Mouse (Mus musculus) ES-CJ7 (cell line): Measurements from ENCODE around the gene Hspa8.
A peak's percentile ranks its signal among the peaks of the same experiment; 100 is the strongest.
"Not testable (repeated sequence)": the region's sequence is repeated elsewhere in the genome, so short reads cannot be mapped to it uniquely, and the experiment has no call there.

ENCODE experiments used
- DNase-seq: peaks from one replicate; pipeline ENCODE4 v3.0.0; 2011; ENCODE audit warnings: low read depth, low spot score

The Hspa8 gene

DNA sequence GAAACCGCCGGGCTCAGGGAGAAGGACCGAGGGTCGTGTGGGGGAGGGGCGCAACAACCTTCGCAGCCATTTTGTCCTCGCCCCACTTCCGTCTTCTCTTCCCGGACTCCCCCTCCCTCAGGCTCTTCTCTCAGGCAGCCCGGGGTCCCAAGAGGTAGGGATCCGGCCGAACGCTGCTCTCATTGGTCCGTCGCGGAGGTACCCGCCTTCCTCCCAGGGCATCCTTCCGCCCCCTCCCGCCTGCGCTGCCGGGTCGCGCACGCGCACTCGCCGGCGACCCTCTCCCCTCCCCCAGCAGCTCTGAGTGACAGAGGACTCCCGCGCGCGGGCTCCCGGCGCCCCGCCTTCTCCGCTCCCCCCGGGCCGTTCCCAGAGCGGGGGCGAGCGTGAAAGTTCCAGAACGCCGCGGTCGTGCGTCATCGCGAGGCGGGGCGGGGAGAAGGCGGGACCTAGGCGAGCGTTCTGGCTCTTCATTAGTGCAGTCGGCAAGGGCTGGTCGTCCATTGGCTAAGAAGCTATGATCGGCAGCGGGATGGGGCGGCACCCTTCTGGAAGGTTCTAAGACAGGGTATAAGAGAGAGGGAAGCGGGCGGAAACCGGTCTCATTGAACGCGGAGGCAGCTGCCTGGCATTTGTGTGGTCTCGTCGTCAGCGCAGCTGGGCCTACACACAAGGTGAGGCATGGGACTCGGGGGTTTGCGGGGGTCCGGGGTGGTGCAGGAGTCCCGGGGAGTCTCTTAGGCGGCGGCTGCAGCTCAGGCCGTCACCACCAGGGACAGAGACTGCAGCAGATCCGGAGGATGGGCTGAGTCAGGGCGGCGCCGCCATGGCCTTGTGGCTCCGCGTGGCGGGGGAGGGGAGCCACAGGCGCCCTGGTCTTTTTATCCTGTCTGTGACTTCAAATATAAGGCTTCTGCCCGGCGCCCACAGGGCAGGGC is at the start of gene Hspa8:
Hspa8 (plus strand) TSS at position 310 of the 938 bp plus-strand sequence.
- peak; percentile 99 for DNase-seq

DNA sequence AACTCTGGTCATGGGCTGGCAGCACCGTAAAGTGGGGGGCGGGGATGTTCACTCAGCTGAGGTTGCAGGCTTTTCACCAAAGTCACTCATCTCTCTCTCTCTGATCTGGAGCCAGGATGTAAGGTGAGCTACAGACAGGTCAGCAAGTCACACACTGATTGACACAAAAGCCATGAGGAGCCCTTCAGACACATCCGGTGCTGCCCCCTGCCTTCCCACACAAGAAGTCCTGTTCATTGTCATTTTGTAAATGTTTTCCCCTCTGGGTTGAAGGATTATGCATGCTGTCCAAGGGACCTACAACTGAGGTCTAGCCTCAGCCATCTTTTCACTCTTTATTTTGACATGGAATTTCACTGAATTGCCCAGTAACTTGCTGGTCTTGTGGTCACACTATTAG is 49.0 kb upstream of the Hspa8 start:
- DNase-seq = no peak

DNA sequence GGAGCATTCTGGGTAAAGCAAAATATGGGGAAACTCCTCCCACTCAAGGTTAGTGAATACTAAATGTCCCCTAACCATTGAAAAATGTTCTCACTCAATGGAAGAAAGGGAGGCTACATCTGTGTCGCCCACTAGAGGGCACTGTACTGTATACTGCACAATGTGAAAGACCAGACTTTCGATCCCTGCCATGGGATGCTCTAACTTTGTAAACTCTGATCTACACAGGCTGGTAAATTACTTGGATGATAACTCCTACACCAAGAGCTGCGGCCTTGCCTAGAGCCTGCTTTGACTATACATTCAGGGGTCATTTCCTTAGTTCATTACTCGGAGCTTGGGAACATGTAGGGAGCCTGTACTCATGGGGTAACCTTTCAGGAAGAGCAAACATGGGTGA is 44.4 kb upstream of the Hspa8 start:
- DNase-seq = peak; percentile 88

GRCm38 (mm10) chr9:40757105-40757626 is 43.6 kb upstream of the Hspa8 start:
- DNase-seq = peak; percentile 60

DNA sequence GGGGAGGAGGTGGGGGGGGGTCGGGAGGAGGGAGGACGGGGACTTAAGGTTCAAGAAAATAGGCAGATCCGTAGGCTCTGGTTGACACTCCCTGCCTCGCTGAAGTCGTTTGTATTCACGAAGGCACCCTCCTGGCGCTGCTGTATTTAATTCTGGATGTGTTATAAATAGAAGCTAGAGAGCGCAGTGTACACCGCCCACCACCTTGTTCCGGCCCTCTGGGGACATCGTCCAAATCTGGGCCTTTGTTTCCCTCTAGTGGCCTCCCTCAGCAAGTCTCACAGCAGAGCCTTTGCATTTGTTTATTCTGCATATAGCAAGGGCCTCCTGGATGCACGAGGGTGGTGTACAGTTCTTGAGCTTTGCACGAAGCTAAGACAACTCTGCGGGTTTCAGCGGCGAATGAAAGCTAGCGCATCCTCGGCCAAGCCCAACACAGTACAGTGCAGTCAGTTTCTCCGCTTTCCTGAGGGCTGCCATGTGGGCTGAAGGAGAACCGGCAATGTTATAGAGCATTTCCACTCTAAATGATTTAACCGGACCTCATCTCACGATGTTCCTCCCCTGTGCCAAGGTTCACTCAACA is 43.0 kb upstream of the Hspa8 start:
- peak; percentile 91 for DNase-seq

DNA sequence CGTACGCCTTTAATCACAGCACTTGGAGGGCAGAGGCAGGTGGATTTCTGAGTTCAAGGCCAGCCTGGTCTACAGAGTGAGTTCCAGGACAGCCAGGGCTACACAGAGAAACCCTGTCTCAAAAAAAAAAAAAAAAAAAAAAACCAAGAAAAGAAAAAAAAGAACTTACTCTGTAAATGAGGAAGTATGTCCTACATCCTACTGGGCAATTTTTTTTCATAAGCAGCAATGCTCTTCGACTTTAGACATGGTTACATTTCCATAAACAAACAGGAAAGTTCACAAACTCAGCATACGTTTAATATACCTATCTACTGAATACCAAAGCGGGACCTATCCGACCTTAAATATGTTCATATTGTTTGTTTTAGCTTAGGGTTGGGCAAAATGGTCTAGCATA is 38.4 kb upstream of the Hspa8 start:
- no peak for DNase-seq

DNA sequence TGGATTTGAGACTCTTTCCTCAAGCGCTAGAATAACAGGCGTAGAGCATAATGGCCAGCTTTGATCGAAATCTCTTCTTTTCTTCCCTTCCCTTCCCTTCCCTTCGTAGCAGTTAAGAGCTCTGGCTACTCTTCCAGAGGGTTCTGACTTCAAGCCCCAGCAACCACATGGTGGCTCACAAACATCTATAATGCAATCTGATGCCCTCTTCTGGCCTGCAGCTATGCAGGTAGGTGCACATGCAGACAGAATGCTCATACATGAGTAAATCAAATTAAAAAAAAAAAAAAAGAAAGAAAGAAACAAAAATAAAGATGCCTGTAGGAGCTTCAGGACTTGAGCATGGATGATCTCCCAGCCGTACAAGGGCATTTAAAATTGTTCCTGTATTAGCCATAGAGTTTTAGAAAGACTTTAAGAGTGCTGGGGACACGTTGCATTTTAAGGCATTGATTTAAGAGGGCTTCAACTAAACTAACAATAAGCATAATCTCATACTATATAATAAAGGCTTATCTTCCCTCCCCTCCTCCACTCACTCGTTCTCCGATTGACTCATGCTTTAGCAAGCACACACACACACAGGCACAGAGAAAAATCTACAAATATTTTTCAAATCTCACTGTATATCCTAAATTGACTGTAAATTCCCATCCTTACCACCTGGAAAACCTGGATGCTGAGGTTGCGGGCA is 35.8 kb upstream of the Hspa8 start:
- DNase-seq = peak; percentile 57

GRCm38 (mm10) chr9:40765581-40765940 is 35.2 kb upstream of the Hspa8 start:
- DNase-seq = no peak

DNA sequence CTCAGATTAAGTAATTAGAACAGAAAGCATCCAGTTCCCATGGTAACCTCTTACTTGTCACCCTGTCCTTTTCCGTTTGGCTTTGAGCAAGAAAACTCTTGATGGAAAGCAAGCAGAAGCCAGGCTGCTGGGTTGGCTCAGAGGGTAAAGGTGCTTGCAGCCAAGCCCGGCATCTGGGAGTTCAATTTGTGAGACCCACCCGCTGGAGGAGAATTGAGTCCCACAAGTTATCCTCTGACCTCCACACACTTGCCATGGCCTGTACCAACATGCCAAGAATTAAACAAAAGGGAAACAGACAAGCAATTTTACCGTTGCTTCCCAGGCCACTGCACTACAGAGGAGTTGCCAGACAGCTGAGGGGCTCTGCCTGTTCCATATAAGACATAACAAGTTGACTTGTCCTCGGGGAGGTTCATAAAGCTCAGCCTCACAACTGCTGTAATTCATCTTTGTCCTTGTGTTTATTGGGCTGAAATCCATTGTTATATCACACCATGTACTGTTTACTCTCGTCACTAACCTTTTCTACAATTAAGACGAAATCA is 34.7 kb upstream of the Hspa8 start:
- no peak for DNase-seq

- DNase-seq = peak; percentile 67
Observed at GRCm38 (mm10) chr9:40767946-40768345, 32.8 kb upstream of the Hspa8 start.

DNA sequence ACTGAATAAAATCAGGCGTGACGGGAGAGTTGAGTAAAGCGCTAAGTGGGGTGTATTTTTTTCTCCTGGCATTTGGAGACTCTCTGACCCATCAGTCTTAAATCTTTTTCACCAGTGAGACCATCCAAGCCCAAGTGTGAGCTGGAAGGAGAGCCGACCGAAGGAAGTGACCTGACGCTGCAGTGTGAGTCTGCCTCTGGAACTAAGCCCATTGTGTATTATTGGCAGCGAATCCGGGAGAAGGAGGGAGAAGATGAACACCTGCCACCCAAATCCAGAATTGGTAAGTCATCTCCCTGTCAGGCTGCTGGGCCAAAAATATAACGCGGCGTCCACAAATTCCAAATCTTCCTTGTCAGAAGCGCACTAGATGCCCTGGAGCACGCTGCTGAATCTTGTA is 28.5 kb upstream of the Hspa8 start:
- no peak for DNase-seq

DNA sequence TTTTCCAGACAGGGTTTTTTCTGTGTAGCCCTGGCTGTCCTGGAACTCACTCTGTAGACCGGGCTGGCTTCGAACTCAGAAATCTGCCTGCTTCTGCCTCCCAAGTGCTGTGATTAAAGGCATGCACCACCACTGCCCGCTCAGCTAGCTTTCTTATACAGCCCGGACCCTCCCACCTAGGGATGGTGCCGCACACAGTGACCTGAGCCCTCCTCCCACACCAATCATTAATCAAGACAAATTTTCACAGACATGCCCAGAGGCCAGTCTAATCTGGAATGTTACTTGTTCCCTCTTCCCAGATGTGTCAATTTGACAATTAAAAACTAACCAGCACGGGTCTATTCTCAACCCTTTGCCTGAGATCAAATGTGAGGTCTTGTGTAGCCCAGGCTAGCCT is 27.6 kb upstream of the Hspa8 start:
- DNase-seq = not testable (repeated sequence)

GRCm38 (mm10) chr9:40773869-40774268 is 26.9 kb upstream of the Hspa8 start:
- DNase-seq = no peak

DNA sequence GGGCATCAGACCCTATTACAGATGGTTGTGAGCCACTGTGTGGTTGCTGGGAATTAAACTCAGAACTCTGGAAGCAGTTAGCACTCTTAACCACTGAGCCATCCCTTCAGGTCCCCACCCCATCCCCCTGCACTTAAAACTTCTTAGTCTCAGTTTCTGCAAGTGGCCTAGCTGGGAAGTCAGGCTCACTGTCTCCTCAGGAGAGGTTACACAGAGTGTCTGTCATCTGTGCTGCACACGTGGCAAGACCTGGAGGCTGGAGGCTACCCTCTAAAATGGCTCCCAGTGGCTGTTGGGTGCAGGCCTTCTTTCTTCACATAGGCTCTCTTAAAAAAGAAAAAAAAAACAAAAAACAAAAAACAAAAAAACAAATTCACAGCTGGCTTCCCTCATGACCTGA is 24.7 kb upstream of the Hspa8 start:
- no peak for DNase-seq

GRCm38 (mm10) chr9:40776459-40777248 is 24.1 kb upstream of the Hspa8 start:
- no peak for DNase-seq

- DNase-seq = peak; percentile 82
Observed at GRCm38 (mm10) chr9:40780111-40780510, 20.7 kb upstream of the Hspa8 start.

- no peak for DNase-seq
Observed at GRCm38 (mm10) chr9:40780892-40781725, 19.7 kb upstream of the Hspa8 start.

DNA sequence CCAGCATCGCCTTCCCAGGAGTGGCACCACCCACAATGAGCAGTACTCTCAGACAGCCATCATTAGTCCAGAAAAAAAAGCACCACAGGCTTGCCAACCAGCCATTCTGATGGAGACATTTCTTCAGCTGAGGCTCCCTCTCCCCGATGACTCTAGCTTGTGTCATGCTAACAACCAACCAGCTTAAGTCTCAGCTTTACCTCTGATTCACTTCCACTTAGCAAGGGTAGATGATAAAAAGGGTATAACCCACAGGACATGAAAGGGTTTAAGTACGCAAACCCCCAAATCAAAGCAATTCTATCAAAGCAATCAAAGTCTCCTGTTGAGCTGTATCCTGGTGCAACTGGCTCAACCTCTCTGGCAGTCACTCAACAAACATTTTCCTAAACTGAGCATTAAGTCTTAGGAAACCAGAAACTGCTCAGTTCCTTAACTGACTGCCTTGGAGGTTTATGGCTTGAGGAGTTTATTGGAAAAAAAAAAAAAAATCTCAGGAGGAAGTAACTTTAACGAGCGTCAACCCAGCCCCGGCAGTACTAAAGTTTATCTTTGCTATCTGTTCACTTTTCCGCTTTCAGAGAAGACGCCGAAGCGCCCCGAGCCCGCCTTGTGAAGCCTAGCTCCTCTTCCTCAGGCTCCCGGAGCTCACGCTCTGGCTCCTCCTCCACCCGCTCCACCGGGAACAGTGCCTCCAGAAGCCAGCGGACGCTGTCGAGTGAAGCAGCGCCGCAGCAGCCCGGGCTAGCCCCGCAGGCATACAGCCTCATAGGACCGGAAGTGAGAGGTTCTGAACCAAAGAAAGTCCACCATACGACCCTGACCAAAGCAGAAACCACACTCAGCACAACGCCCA is 18.8 kb upstream of the Hspa8 start:
- no peak for DNase-seq

DNA sequence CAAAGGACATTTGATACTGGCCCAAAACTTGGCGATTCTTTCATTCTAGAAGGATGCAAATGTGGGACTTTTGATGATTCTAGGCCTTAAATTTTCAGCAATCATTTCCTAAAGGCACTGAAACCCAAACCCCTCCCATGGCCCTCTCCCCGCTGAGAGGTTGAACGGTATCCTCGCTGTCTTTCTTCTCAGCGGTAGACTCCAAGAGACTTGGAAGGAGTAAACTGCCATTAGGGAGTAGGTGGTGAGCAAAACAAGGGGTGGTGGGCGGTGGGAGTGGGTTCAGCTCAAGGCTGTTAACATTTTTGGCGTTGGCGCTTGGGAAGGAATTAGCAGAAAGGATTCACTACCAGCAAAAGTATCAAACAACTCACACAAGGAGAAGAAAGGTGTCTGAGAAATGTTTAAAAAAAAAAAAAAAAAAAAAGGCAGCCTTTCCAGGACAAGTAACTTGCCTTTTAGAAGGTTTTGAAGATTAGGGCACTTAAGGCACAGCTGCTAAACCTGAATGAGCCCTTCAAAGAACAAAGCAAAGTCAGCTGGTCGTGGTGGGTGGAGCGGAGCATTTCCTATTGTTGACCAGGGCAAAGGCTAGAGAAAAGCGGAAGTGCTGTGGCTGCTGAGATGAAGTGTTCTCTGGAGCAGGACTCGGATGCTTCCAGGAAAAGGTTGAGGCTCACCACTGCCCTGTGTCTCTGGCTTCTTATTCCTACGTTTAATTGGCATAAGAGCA is 17.0 kb upstream of the Hspa8 start:
- DNase-seq = peak; percentile 96
